In the genomic region with DNA sequence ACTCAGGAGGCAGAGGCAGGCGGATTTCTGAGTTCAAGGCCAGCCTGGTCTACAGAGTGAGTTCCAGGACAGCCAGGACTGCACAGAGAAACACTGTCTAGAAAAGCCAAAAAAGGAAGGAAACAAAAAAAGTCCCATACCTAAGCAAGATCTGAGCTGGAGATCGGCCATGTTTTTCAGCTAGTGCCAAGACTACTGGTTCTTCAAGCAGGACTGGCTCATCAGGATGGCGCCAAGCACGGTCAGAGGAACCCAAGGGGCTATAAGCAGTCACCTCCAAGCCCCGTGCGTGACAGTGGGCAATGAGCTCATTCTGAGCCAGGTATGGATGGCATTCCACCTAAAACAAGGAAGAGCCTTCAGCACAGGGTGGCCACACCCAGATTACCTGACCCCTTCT, we compare ENCODE assay signal across 17 mouse cellular contexts.
"Had no signal": no experiment of that assay in that cellular context is flagged by ENCODE, and none has a peak within 500 bp of the region (broad histone marks: within the 10 kb centered on the region; RNA-seq: fewer than 3 reads in every experiment).

No protein-coding gene starts in this region.

- DNase-seq: kidney, adult 18-20 months; kidney, postnatal 10 days; kidney, postnatal 36 days; layer of hippocampus, postnatal 36 days; liver, embryonic 13.5 days; lung, adult 2 months; lung, postnatal 14 days; lung, postnatal 4 days; retina, postnatal 1 day; right cerebral cortex, postnatal 25 days; spleen, adult 18-20 months; thymus, postnatal 25 days had no signal

- H3K9me3 ChIP-seq: liver, embryonic 13.5 days; midbrain, embryonic 12.5 days; neural tube, embryonic 13.5 days had no signal

- ATAC-seq: midbrain, embryonic 16.5 days had no signal

- H3K27me3 ChIP-seq: liver, embryonic 13.5 days; midbrain, embryonic 12.5 days; neural tube, embryonic 13.5 days had no signal

- H3K4me3 ChIP-seq: left cerebral cortex, adult 2 months; liver, embryonic 13.5 days; midbrain, embryonic 12.5 days; myocyte; neural tube, embryonic 13.5 days had no signal

- H3K4me2 ChIP-seq: liver, embryonic 13.5 days; midbrain, embryonic 12.5 days; neural tube, embryonic 13.5 days had no signal

- H3K9ac ChIP-seq: liver, embryonic 13.5 days; midbrain, embryonic 12.5 days; neural tube, embryonic 13.5 days had no signal

- H3K4me1 ChIP-seq: liver, embryonic 13.5 days; midbrain, embryonic 12.5 days; neural tube, embryonic 13.5 days had no signal

- H3K27ac ChIP-seq: left cerebral cortex, adult 2 months; liver, embryonic 13.5 days; midbrain, embryonic 12.5 days; neural tube, embryonic 13.5 days had no signal
